Mouse (Mus musculus) embryonic fibroblast, embryonic 13.5 days (primary cell): ENCODE data around the gene Armc7.

Source experiments
- CTCF ChIP-seq: IDR thresholded peaks from 2 replicates; pipeline ENCODE4 v1.5.1; 2011; ENCODE audit warnings: mild to moderate bottlenecking, control low read depth, low read length, moderate library complexity, borderline replicate concordance; ENCODE audit not compliant: insufficient read depth
- POLR2A ChIP-seq: IDR thresholded peaks from 2 replicates; pipeline ENCODE4 v1.6.1; 2011; ENCODE audit warnings: low read depth, mild to moderate bottlenecking, control low read depth, low read length, moderate library complexity

DNA sequence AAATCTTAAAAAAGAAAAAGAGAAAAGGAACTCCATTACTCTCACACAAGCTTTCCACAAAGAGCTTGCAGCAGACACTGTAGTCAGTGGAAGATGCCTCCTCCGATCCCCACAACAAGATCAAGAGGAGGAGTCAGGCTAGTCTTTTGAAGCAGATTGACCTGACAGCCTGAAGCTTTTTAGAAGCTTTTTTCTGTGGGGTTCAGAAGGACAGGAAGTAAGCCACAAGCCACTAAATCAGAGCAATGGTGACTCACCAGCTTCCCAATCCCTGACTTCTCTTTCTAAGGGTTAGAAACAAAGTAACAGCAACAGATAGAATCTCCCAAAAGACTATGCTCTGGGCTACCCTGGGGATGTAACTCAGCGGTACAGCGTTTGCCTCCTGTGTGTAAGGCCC is 36.1 kb upstream of the Armc7 start:
- TF ChIP-seq POLR2A (no peak), CTCF (no peak)
